Mouse (Mus musculus) kidney, embryonic 14.5 days (tissue): Measurements from ENCODE around the gene Fbxw4. TPM values are rescaled to one million over a fixed set of nuclear protein-coding genes. Genes with fewer than 3 reads are reported as not detected.
A peak's percentile ranks its signal among the peaks of the same experiment; 100 is the strongest.

ENCODE experiments used
- ATAC-seq: fragments of 200-750 bp; cut with Nextera tagmentation; 2 replicates; pipeline ENCODE4 v1.8.0; 2017; ENCODE audit warnings: moderate number of reproducible peaks, mild to moderate bottlenecking, moderate TSS enrichment, moderate library complexity; ENCODE audit not compliant: low FRiP score, low TSS enrichment
- H3K27ac ChIP-seq: fragments of 300-500 bp; sonication (generic); 2 replicates; pipeline ENCODE4 v1.5.1; 2014; ENCODE audit warnings: low read depth, mild to moderate bottlenecking, low read length, moderate library complexity, mixed read lengths
- H3K27me3 ChIP-seq: fragments of 300-500 bp; sonication (generic); 2 replicates; pipeline ENCODE4 v1.6.1; 2014; ENCODE audit warnings: mild to moderate bottlenecking, low read length; ENCODE audit not compliant: control insufficient read depth, insufficient read depth
- H3K36me3 ChIP-seq: fragments of 300-500 bp; sonication (generic); 2 replicates; pipeline ENCODE4 v1.6.1; 2014; ENCODE audit warnings: low read length, mixed read lengths; ENCODE audit not compliant: control insufficient read depth, insufficient read depth
- H3K4me1 ChIP-seq: fragments of 300-500 bp; sonication (generic); 2 replicates; pipeline ENCODE4 v1.6.1; 2014; ENCODE audit warnings: low read length, mixed read lengths; ENCODE audit not compliant: control insufficient read depth, insufficient read depth
- H3K4me2 ChIP-seq: fragments of 300-500 bp; sonication (generic); replicated peaks from 2 replicates; pipeline ENCODE4 v1.6.1; 2014; ENCODE audit warnings: low read depth, mild to moderate bottlenecking, low read length
- H3K4me3 ChIP-seq: fragments of 300-500 bp; sonication (generic); 2 replicates; pipeline ENCODE4 v1.5.1; 2014; ENCODE audit warnings: mild to moderate bottlenecking, low read length
- H3K9ac ChIP-seq: fragments of 300-500 bp; sonication (generic); 2 replicates; pipeline ENCODE4 v1.6.1; 2014; ENCODE audit warnings: low read depth, mild to moderate bottlenecking, low read length, moderate library complexity
- H3K9me3 ChIP-seq: fragments of 300-500 bp; sonication (generic); 2 replicates; pipeline ENCODE4 v1.6.1; 2016; ENCODE audit warnings: low read length; ENCODE audit not compliant: control insufficient read depth
- WGBS: fragments of 180-500 bp; shearing (Covaris S2); extraction: QIAGEN DNeasy Blood & Tissue Kit; methylation state at CpG from one replicate; pipeline ENCODE4 v1.1.7; 2014; 5-methylcytosine and 5-hydroxymethylcytosine counted together
- polyA plus RNA-seq: library from polyadenylated mRNA; unstranded; fragments of >200 nt; fragmentation: Nextera tagmentation; extraction: Ambion mirVana; gene quantifications from 2 replicates; pipeline ENCODE4 v1.2.1, GENCODE M21; 2014

The Fbxw4 gene
- polyA plus RNA-seq, 1 experiment from 2014 or later: 8.3 TPM

GRCm38 (mm10) chr19:45614928-45615327, 45.2 kb downstream of the Fbxw4 start:
- no peak overlapping the region for H3K27ac ChIP-seq
- no peak overlapping the region for H3K4me2 ChIP-seq
- no peaks in the 10 kb centered on the region for H3K36me3 ChIP-seq
- ATAC-seq: no peak
- no peaks in the 10 kb centered on the region for H3K9me3 ChIP-seq
- no peak overlapping the region for H3K9ac ChIP-seq
- H3K27me3 ChIP-seq: no peaks in the 10 kb centered on the region
- no peak overlapping the region for H3K4me3 ChIP-seq
- 62% methylated on average over 3 of the region's 3 CpGs for WGBS
- peaks cover 19% of the 10 kb centered on the region for H3K4me1 ChIP-seq

GRCm38 (mm10) chr19:45614375-45614774, 45.7 kb downstream of the Fbxw4 start:
- no peaks in the 10 kb centered on the region for H3K36me3 ChIP-seq
- H3K4me3 ChIP-seq: no peak overlapping the region
- ATAC-seq: no peak
- no peak overlapping the region for H3K27ac ChIP-seq
- peaks cover 15% of the 10 kb centered on the region for H3K4me1 ChIP-seq
- no peaks in the 10 kb centered on the region for H3K27me3 ChIP-seq
- H3K9me3 ChIP-seq: no peaks in the 10 kb centered on the region
- no peak overlapping the region for H3K9ac ChIP-seq
- no peak overlapping the region for H3K4me2 ChIP-seq
- 91% methylated on average over 8 of the region's 8 CpGs for WGBS

- Histone ChIP-seq H3K9me3 (no peaks in the 10 kb centered on the region), H3K27me3 (no peaks in the 10 kb centered on the region), H3K27ac (no peak overlapping the region), H3K36me3 (no peaks in the 10 kb centered on the region; the same call in 1 of the 2 replicates), H3K4me2 (no peak overlapping the region), H3K9ac (no peak overlapping the region), H3K4me1 (peaks cover 11% of the 10 kb centered on the region), H3K4me3 (no peak overlapping the region)
- WGBS: 66% methylated on average over 5 of the region's 5 CpGs
- no peak for ATAC-seq
Measured at GRCm38 (mm10) chr19:45610823-45611222, 49.3 kb downstream of the Fbxw4 start.

- Histone ChIP-seq H3K4me3 (no peak overlapping the region), H3K27ac (no peak overlapping the region)
Measured at GRCm38 (mm10) chr19:45608648-45609339, 51.3 kb downstream of the Fbxw4 start.

GRCm38 (mm10) chr19:45607479-45607878, 52.6 kb downstream of the Fbxw4 start:
- ATAC-seq: no peak
- H3K36me3 ChIP-seq: no peaks in the 10 kb centered on the region; the same call in 1 of the 2 replicates
- no peak overlapping the region for H3K27ac ChIP-seq
- H3K9ac ChIP-seq: 0 out of 2 replicates have a peak overlapping the region, but pooled peaks have one; percentile 18
- WGBS: 54% methylated on average over 7 of the region's 7 CpGs
- no peak overlapping the region for H3K4me3 ChIP-seq
- no peaks in the 10 kb centered on the region for H3K9me3 ChIP-seq
- no peaks in the 10 kb centered on the region for H3K4me1 ChIP-seq
- H3K27me3 ChIP-seq: no peaks in the 10 kb centered on the region
- H3K4me2 ChIP-seq: no peak overlapping the region

More at GRCm38 (mm10) chr19:45608648-45609339, 51.3 kb downstream of the Fbxw4 start:
- 88% methylated on average over 13 of the region's 13 CpGs for WGBS
- H3K4me1 ChIP-seq: no peaks in the 10 kb centered on the region
- no peak overlapping the region for H3K9ac ChIP-seq
- H3K4me2 ChIP-seq: no peak overlapping the region
- no peaks in the 10 kb centered on the region for H3K9me3 ChIP-seq
- no peak for ATAC-seq
- no peaks in the 10 kb centered on the region; the same call in 1 of the 2 replicates for H3K36me3 ChIP-seq
- no peaks in the 10 kb centered on the region for H3K27me3 ChIP-seq

- no peaks in the 10 kb centered on the region for H3K9me3 ChIP-seq
- no peak overlapping the region for H3K4me3 ChIP-seq
- no peaks in the 10 kb centered on the region; the same call in 1 of the 2 replicates for H3K36me3 ChIP-seq
- no peaks in the 10 kb centered on the region for H3K4me1 ChIP-seq
- H3K27me3 ChIP-seq: no peaks in the 10 kb centered on the region
- WGBS: 90% methylated on average over 4 of the region's 4 CpGs
- no peak overlapping the region for H3K9ac ChIP-seq
- ATAC-seq: no peak
- H3K4me2 ChIP-seq: no peak overlapping the region
- no peak overlapping the region for H3K27ac ChIP-seq
Measured at GRCm38 (mm10) chr19:45606701-45607100, 53.4 kb downstream of the Fbxw4 start.

GRCm38 (mm10) chr19:45602606-45603005, 57.5 kb downstream of the Fbxw4 start:
- no peak overlapping the region for H3K9ac ChIP-seq
- no peaks in the 10 kb centered on the region for H3K9me3 ChIP-seq
- H3K4me3 ChIP-seq: no peak overlapping the region
- H3K36me3 ChIP-seq: no peaks in the 10 kb centered on the region; the same call in 1 of the 2 replicates
- no peaks in the 10 kb centered on the region for H3K4me1 ChIP-seq
- H3K27ac ChIP-seq: no peak overlapping the region
- no peak overlapping the region for H3K4me2 ChIP-seq
- H3K27me3 ChIP-seq: no peaks in the 10 kb centered on the region
- 86% methylated on average over 5 of the region's 5 CpGs for WGBS
- no peak for ATAC-seq

- Histone ChIP-seq H3K27me3 (no peaks in the 10 kb centered on the region), H3K4me1 (no peaks in the 10 kb centered on the region), H3K9ac (no peak overlapping the region), H3K36me3 (no peaks in the 10 kb centered on the region; the same call in 1 of the 2 replicates), H3K27ac (no peak overlapping the region), H3K9me3 (no peaks in the 10 kb centered on the region), H3K4me2 (no peak overlapping the region), H3K4me3 (no peak overlapping the region)
- WGBS: 76% methylated on average over 4 of the region's 4 CpGs
- no peak for ATAC-seq
Measured at GRCm38 (mm10) chr19:45597106-45597505, 63.0 kb downstream of the Fbxw4 start.

- H3K36me3 ChIP-seq: no peaks in the 10 kb centered on the region
- H3K4me2 ChIP-seq: no peak overlapping the region
- H3K9ac ChIP-seq: no peak overlapping the region
- H3K27ac ChIP-seq: no peak overlapping the region
- WGBS: 75% methylated on average over 6 of the region's 6 CpGs
- H3K4me1 ChIP-seq: 0 out of 2 replicates have a peak, but pooled peaks cover 2% of the 10 kb centered on the region
- H3K4me3 ChIP-seq: no peak overlapping the region
- H3K9me3 ChIP-seq: no peaks in the 10 kb centered on the region
- no peak for ATAC-seq
- H3K27me3 ChIP-seq: no peaks in the 10 kb centered on the region
Measured at GRCm38 (mm10) chr19:45596434-45596833, 63.7 kb downstream of the Fbxw4 start.
